In genomic region chr19:49415326-49415725, GRCm38 (mm10) we compare ENCODE assay signal across 23 mouse cellular contexts.
DNase-seq lines count a peak whose midpoint lies in the region; ATAC-seq lines count a peak whose summit lies in the region.
"Had no signal": no experiment of that assay in that cellular context is flagged by ENCODE, and none has a peak within 500 bp of the region (broad histone marks: within the 10 kb centered on the region; RNA-seq: fewer than 3 reads in every experiment).

No protein-coding gene starts in this region.

- ATAC-seq in hindbrain, embryonic 14.5 days (ENCODE audit: low FRiP score), result no peak
- no peak for ATAC-seq in hindbrain, embryonic 12.5 days (ENCODE audit: low FRiP score)
- ATAC-seq in midbrain, embryonic 14.5 days (ENCODE audit: low FRiP score, low TSS enrichment), result no peak
- no peak for ATAC-seq in midbrain, embryonic 11.5 days (ENCODE audit: low FRiP score)
- ATAC-seq in midbrain, embryonic 16.5 days, result peak; percentile 58; the same call in 1 of the 2 replicates
- ATAC-seq in kidney, embryonic 16.5 days (ENCODE audit: low FRiP score, low TSS enrichment), result no peak
- ATAC-seq: CD4-positive, CD25-positive, alpha-beta regulatory T cell, adult 4 months; forebrain, embryonic 15.5 days; inflammation-experienced regulatory T-cells, adult 6 months had no signal

- no peak overlapping the region for H3K9ac ChIP-seq in hindbrain, embryonic 14.5 days
- no peak overlapping the region for H3K9ac ChIP-seq in hindbrain, embryonic 12.5 days
- H3K9ac ChIP-seq in midbrain, embryonic 14.5 days (replicated peaks; ENCODE audit: low read length), result no peak overlapping the region
- H3K9ac ChIP-seq in midbrain, embryonic 11.5 days (ENCODE audit: low read length), result no peak overlapping the region
- no peak overlapping the region for H3K9ac ChIP-seq in midbrain, embryonic 16.5 days (ENCODE audit: low read depth, low read length)
- no peak overlapping the region for H3K9ac ChIP-seq in kidney, embryonic 16.5 days (replicated peaks; ENCODE audit: low read length)
- H3K9ac ChIP-seq: forebrain, embryonic 15.5 days; heart, embryonic 12.5 days; heart, embryonic 15.5 days; hindbrain, embryonic 15.5 days had no signal

- H3K4me1 ChIP-seq in hindbrain, embryonic 14.5 days (replicated peaks; ENCODE audit: control insufficient read depth, insufficient read depth, low read length), result 0 out of 2 replicates have a peak, but pooled peaks cover 10% of the 10 kb centered on the region
- H3K4me1 ChIP-seq in hindbrain, embryonic 12.5 days, result no peaks in the 10 kb centered on the region
- H3K4me1 ChIP-seq in midbrain, embryonic 14.5 days (ENCODE audit: control insufficient read depth, insufficient read depth, low read length), result peaks cover 5% of the 10 kb centered on the region; the same call in 1 of the 2 replicates
- H3K4me1 ChIP-seq in midbrain, embryonic 11.5 days (ENCODE audit: control insufficient read depth, insufficient read depth, low read length), result no peaks in the 10 kb centered on the region
- peaks cover 5% of the 10 kb centered on the region for H3K4me1 ChIP-seq in midbrain, embryonic 16.5 days (ENCODE audit: control insufficient read depth, insufficient read depth, low read length)
- no peaks in the 10 kb centered on the region for H3K4me1 ChIP-seq in kidney, embryonic 16.5 days (ENCODE audit: insufficient read depth, low read length)
- H3K4me1 ChIP-seq: forebrain, embryonic 15.5 days; heart, embryonic 12.5 days; heart, embryonic 15.5 days; hindbrain, embryonic 10.5 days had no signal

- 33% methylated on average over 2 of the region's 2 CpGs for WGBS in hindbrain, embryonic 14.5 days
- 47% methylated on average over 2 of the region's 2 CpGs for WGBS in hindbrain, embryonic 12.5 days
- WGBS in midbrain, embryonic 14.5 days, result 44% methylated on average over 2 of the region's 2 CpGs
- 71% methylated on average over 2 of the region's 2 CpGs for WGBS in midbrain, embryonic 11.5 days
- WGBS in midbrain, embryonic 16.5 days, result 38% methylated on average over 2 of the region's 2 CpGs
- WGBS in kidney, embryonic 16.5 days, result 63% methylated on average over 2 of the region's 2 CpGs

- no peaks in the 10 kb centered on the region for H3K9me3 ChIP-seq in hindbrain, embryonic 14.5 days (ENCODE audit: control insufficient read depth, low read length)
- H3K9me3 ChIP-seq in hindbrain, embryonic 12.5 days (replicated peaks), result no peaks in the 10 kb centered on the region
- H3K9me3 ChIP-seq in midbrain, embryonic 14.5 days (ENCODE audit: control insufficient read depth, low read length), result no peaks in the 10 kb centered on the region
- no peaks in the 10 kb centered on the region for H3K9me3 ChIP-seq in midbrain, embryonic 11.5 days (ENCODE audit: control insufficient read depth, low read length)
- no peaks in the 10 kb centered on the region for H3K9me3 ChIP-seq in midbrain, embryonic 16.5 days (replicated peaks; ENCODE audit: control insufficient read depth, low read length, poor library complexity, severe bottlenecking)
- H3K9me3 ChIP-seq in kidney, embryonic 16.5 days (ENCODE audit: low read length), result no peaks in the 10 kb centered on the region
- H3K9me3 ChIP-seq: forebrain, embryonic 15.5 days; heart, embryonic 12.5 days; heart, embryonic 15.5 days; hindbrain, embryonic 10.5 days; hindbrain, embryonic 15.5 days had no signal

- no peaks in the 10 kb centered on the region for H3K36me3 ChIP-seq in hindbrain, embryonic 14.5 days (replicated peaks; ENCODE audit: control insufficient read depth, insufficient read depth)
- H3K36me3 ChIP-seq in hindbrain, embryonic 12.5 days, result no peaks in the 10 kb centered on the region
- H3K36me3 ChIP-seq in midbrain, embryonic 14.5 days (ENCODE audit: control insufficient read depth, insufficient read depth, low read length), result no peaks in the 10 kb centered on the region
- no peaks in the 10 kb centered on the region for H3K36me3 ChIP-seq in midbrain, embryonic 11.5 days (ENCODE audit: control insufficient read depth, insufficient read depth, low read length)
- H3K36me3 ChIP-seq in midbrain, embryonic 16.5 days (ENCODE audit: control insufficient read depth, insufficient read depth, low read length), result no peaks in the 10 kb centered on the region
- no peaks in the 10 kb centered on the region for H3K36me3 ChIP-seq in kidney, embryonic 16.5 days (ENCODE audit: insufficient read depth, low read length)
- H3K36me3 ChIP-seq: forebrain, embryonic 15.5 days; heart, embryonic 12.5 days; heart, embryonic 15.5 days; hindbrain, embryonic 10.5 days; hindbrain, embryonic 15.5 days had no signal

- DNase-seq in hindbrain, embryonic 14.5 days (ENCODE audit: low spot score), result peak; percentile 36
- DNase-seq in midbrain, embryonic 14.5 days, result peak; percentile 57
- DNase-seq in midbrain, embryonic 11.5 days (ENCODE audit: low spot score, missing footprints), result no peak
- no peak for DNase-seq in right cerebral cortex, adult 18-20 months
- DNase-seq: adrenal gland, adult 2 months; adrenal gland, postnatal 14 days; cerebellum, adult 18-20 months; cerebellum, adult 9-10 months; cerebellum, postnatal 14 days; gastrocnemius, postnatal 25 days; heart, adult 18-20 months; heart, postnatal 10 days; heart, postnatal 36 days had no signal

- H3K4me2 ChIP-seq in hindbrain, embryonic 14.5 days (replicated peaks), result no peak overlapping the region
- H3K4me2 ChIP-seq in hindbrain, embryonic 12.5 days (replicated peaks), result no peak overlapping the region
- no peak overlapping the region for H3K4me2 ChIP-seq in midbrain, embryonic 14.5 days (ENCODE audit: low read length)
- H3K4me2 ChIP-seq in midbrain, embryonic 11.5 days, result no peak overlapping the region
- H3K4me2 ChIP-seq in midbrain, embryonic 16.5 days (ENCODE audit: low read length), result peak overlapping the region; percentile 5; the same call in 1 of the 2 replicates
- no peak overlapping the region for H3K4me2 ChIP-seq in kidney, embryonic 16.5 days (replicated peaks; ENCODE audit: low read depth, low read length)
- H3K4me2 ChIP-seq: forebrain, embryonic 15.5 days; heart, embryonic 12.5 days; heart, embryonic 15.5 days; hindbrain, embryonic 15.5 days had no signal

- no peak overlapping the region for H3K4me3 ChIP-seq in hindbrain, embryonic 14.5 days (replicated peaks; ENCODE audit: low read length)
- H3K4me3 ChIP-seq in hindbrain, embryonic 12.5 days, result no peak overlapping the region
- H3K4me3 ChIP-seq in midbrain, embryonic 14.5 days (replicated peaks; ENCODE audit: low read depth, low read length), result no peak overlapping the region
- no peak overlapping the region for H3K4me3 ChIP-seq in midbrain, embryonic 11.5 days (ENCODE audit: low read depth, low read length)
- H3K4me3 ChIP-seq in midbrain, embryonic 16.5 days (ENCODE audit: low read depth, low read length), result no peak overlapping the region
- no peak overlapping the region for H3K4me3 ChIP-seq in kidney, embryonic 16.5 days (ENCODE audit: low read length)
- H3K4me3 ChIP-seq: forebrain, embryonic 15.5 days; heart, embryonic 12.5 days; heart, embryonic 15.5 days; hindbrain, embryonic 10.5 days; hindbrain, embryonic 15.5 days had no signal

- no peaks in the 10 kb centered on the region for H3K27me3 ChIP-seq in hindbrain, embryonic 14.5 days (ENCODE audit: control insufficient read depth, insufficient read depth, low read length)
- no peaks in the 10 kb centered on the region for H3K27me3 ChIP-seq in hindbrain, embryonic 12.5 days
- no peaks in the 10 kb centered on the region for H3K27me3 ChIP-seq in midbrain, embryonic 14.5 days (ENCODE audit: control insufficient read depth, insufficient read depth, low read length)
- H3K27me3 ChIP-seq in midbrain, embryonic 11.5 days (ENCODE audit: control insufficient read depth, insufficient read depth, low read length), result no peaks in the 10 kb centered on the region
- H3K27me3 ChIP-seq in midbrain, embryonic 16.5 days (ENCODE audit: control insufficient read depth, insufficient read depth, low read depth, low read length), result no peaks in the 10 kb centered on the region
- no peaks in the 10 kb centered on the region for H3K27me3 ChIP-seq in kidney, embryonic 16.5 days (ENCODE audit: insufficient read depth, low read length)
- H3K27me3 ChIP-seq: forebrain, embryonic 15.5 days; heart, embryonic 12.5 days; heart, embryonic 15.5 days; hindbrain, embryonic 15.5 days had no signal

- H3K27ac ChIP-seq in hindbrain, embryonic 14.5 days, result peak overlapping the region; percentile 26; the same call in 1 of the 2 replicates
- no peak overlapping the region for H3K27ac ChIP-seq in hindbrain, embryonic 12.5 days
- H3K27ac ChIP-seq in midbrain, embryonic 14.5 days (replicated peaks; ENCODE audit: low read depth, low read length), result no peak overlapping the region
- H3K27ac ChIP-seq in midbrain, embryonic 11.5 days (ENCODE audit: low read depth, low read length), result no peak overlapping the region
- H3K27ac ChIP-seq in midbrain, embryonic 16.5 days (ENCODE audit: low read length), result peak overlapping the region; percentile 63
- H3K27ac ChIP-seq in kidney, embryonic 16.5 days (ENCODE audit: low read length), result no peak overlapping the region
- H3K27ac ChIP-seq: forebrain, embryonic 15.5 days; heart, embryonic 15.5 days; hindbrain, embryonic 10.5 days; hindbrain, embryonic 15.5 days had no signal

Comparison
In these comparisons a context has a peak if more than half of its experiments do, and no peak if none do; other contexts are left out.
1. DNase-seq: peak in hindbrain, embryonic 14.5 days (single experiment) and midbrain, embryonic 14.5 days (single experiment); none in midbrain, embryonic 11.5 days (single experiment) and right cerebral cortex, adult 18-20 months (single experiment).
2. H3K27ac ChIP-seq: peak in hindbrain, embryonic 14.5 days (single experiment) and midbrain, embryonic 16.5 days (single experiment); none in hindbrain, embryonic 12.5 days (single experiment), midbrain, embryonic 14.5 days (single experiment), midbrain, embryonic 11.5 days (single experiment) and kidney, embryonic 16.5 days (single experiment).